Mouse (Mus musculus) leukemia stem cell, adult 10-12 weeks (primary cell): ENCODE data around the gene Vash2. TPM values are rescaled to one million over a fixed set of nuclear protein-coding genes. Genes with fewer than 3 reads are reported as not detected.

ENCODE experiments used
- polyA plus RNA-seq: library from polyadenylated mRNA; stranded (reverse); fragments of >175 nt; gene quantifications from 2 replicates; pipeline ENCODE4 v1.2.3, GENCODE M21; 2012; ENCODE audit warnings: low replicate concordance

Gene Vash2
- polyA plus RNA-seq = 0.77 and 1.3 TPM in 2 replicates

DNA sequence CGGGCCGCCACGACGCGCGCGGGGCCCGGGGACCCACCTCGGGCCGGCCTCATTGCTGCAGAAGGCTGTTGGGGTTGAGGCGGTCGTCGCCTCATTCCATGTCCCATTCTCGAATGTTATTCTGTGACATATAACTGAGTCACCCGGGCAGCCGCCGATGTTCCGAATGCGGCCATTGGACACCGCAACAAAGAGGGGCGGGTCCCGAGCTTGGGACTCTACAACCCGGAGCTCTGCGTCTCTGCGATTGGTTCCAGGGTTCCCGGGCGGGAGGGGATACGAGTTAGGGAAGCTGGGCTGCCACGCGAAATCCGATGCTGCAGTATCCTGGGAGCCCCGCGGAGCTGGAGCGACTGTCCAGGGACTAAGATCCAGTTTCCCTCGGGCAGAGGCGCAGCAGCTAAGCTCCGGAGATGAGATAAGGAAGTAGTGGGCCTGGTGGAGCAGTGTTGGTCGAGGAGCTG is at the start of gene Vash2:
TSS of gene Vash2 (minus strand) at position 197 of the 464 bp plus-strand sequence.

DNA sequence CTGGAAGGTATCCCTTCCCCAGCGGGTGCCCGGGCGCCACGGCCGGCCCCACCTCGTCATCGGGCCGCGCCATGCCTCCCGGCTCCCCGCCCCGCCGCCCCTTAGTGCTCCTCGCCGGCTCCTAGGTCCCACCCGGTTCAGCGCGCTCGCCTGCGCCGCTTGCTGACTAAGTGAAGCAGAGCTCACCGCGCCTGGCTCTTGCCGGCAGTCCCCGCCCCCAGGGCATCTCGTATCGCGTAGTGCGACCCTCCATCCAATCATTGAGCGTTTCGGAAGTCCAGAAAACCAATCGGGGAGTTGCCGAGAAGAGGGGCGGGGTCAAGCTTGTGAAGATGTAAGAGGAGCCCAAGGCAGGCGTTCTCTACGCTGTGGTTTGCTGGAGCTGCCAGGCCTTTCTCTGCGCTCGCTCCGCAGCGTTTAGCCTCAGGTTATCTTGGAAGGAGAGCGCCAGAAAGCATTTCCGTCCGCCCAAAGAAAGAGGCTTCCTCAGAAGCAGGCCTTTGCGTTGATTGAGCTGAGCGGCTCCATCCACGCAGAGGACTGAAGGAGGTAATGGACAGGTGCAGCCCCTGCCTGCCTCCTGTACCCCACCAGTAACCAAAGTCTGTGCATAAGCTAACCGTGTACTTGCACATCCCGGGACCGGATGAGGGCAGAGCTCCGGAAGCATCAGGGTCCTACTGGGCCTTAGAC is 47.1 kb upstream of the Vash2 start, which contains the start of gene Flvcr1:
TSS of gene Flvcr1 (minus strand) at position 138 of the 693 bp plus-strand sequence.

DNA sequence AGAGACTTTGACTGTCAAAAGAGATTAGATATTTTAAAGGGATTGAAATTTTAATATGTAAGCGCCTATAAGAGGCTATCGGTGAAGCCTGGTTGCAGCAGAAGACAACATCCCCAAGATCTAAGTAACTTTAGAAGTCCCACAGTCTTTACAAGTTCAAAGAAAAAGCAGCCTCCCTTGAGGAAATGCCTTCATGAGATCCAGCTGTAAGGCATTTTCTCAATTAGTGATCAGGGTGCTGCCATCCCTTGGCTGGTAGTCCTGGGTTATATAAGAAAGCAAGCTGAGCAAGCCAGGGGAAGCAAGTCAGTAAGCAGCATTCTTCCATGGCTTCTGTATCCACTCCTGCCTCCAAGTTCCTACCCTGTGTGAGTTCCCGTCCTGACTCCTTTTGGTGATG is 54.3 kb downstream of the Vash2 start, which contains the start of gene Angel2:
TSS of gene Angel2 (plus strand) at position 301 of the 400 bp plus-strand sequence.

DNA sequence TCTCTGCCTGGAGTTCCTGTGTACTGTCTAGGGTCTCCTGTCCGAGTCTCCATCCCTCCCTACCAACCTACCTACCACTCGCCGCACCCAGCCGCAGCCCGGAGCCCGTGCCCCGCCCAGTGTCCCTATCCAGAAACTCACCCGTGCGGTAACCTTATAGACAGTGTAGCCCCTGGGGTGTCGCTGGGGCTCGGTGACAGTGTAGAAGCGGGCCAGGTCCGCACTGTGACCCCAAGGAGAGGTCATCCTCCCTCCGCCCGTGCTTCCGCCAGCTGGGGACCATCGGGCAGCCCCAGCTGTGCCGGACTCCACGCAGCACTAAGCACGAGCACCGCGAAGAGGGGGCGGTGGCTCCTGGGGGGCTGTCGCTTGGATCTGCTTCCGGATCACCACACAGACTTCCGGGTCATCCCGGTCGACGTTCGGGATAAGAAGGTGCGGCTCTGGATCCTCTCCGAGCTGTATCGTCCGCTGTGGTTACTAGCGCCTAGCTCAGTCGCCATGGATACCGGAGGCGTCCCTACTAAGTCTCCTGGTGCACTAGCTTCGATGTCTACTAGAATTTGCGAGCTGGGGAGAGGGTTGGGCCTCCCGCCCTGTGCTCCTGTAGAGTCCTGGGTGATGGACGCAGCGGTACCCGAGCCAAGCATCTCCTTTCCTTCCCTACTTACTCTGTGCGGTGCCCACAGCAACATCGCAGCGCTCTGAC is 67.5 kb downstream of the Vash2 start, which contains the start of gene Rps6kc1:
TSS of gene Rps6kc1 (minus strand) at position 356 of the 709 bp plus-strand sequence.

Other genes starting within 250 kb of the Vash2 start
- 12.5 and 17.5 TPM in 2 replicates for gene Rps6kc1, start 67.5 kb downstream of the Vash2 start, polyA plus RNA-seq
- 7.3 and 7.5 TPM in 2 replicates for gene Angel2, start 54.2 kb downstream of the Vash2 start, polyA plus RNA-seq
- 24.0 and 28.2 TPM in 2 replicates for gene Flvcr1, start 46.9 kb upstream of the Vash2 start, polyA plus RNA-seq
- not detected in 2 replicates for gene Spata45, start 57.3 kb upstream of the Vash2 start, polyA plus RNA-seq
- gene Tatdn3, start 83.6 kb upstream of the Vash2 start, polyA plus RNA-seq = 0.20 and 0.52 TPM in 2 replicates
- gene Nsl1, start 83.7 kb upstream of the Vash2 start, polyA plus RNA-seq = 8.4 and 9.4 TPM in 2 replicates
- gene Batf3, start 118.6 kb upstream of the Vash2 start, polyA plus RNA-seq = 5.5 and 11.2 TPM in 2 replicates
- gene Fam71a, start 185.5 kb upstream of the Vash2 start, polyA plus RNA-seq = not detected in 2 replicates
- 0.36 and 0.78 TPM in 2 replicates for gene Atf3, start 238.7 kb upstream of the Vash2 start, polyA plus RNA-seq